Mouse (Mus musculus) kidney, postnatal 14 days (tissue): ENCODE measurements around the gene Pde3a.

Source experiments
- DNase-seq: peaks from one replicate; pipeline ENCODE4 v3.0.0; 2022; ENCODE audit warnings: mixed read lengths

The Pde3a gene

GRCm38 (mm10) chr6:141248691-141249584 is at the start of gene Pde3a:
Pde3a (plus strand) TSS chr6:141249269.
- no peak for DNase-seq

GRCm38 (mm10) chr6:141200173-141200615 is 48.9 kb upstream of the Pde3a start:
- DNase-seq = no peak

GRCm38 (mm10) chr6:141207531-141207930 is 41.5 kb upstream of the Pde3a start:
- no peak for DNase-seq

GRCm38 (mm10) chr6:141208283-141208872 is 40.7 kb upstream of the Pde3a start:
- no peak for DNase-seq

GRCm38 (mm10) chr6:141210021-141210420 is 39.0 kb upstream of the Pde3a start:
- no peak for DNase-seq

- DNase-seq = no peak
These were observed 28.0 kb upstream of the Pde3a start for GRCm38 (mm10) chr6:141221081-141221480.

- DNase-seq = peak; percentile 57
These were observed 22.0 kb upstream of the Pde3a start for GRCm38 (mm10) chr6:141226851-141227657.

- DNase-seq = no peak
These were observed 21.4 kb upstream of the Pde3a start for GRCm38 (mm10) chr6:141227658-141228005.

GRCm38 (mm10) chr6:141232756-141233382 is 16.2 kb upstream of the Pde3a start:
- no peak for DNase-seq

GRCm38 (mm10) chr6:141241809-141242208 is 7.3 kb upstream of the Pde3a start:
- DNase-seq = no peak

GRCm38 (mm10) chr6:141245089-141245488 is 4.0 kb upstream of the Pde3a start:
- DNase-seq = no peak

GRCm38 (mm10) chr6:141246391-141246790 is 2.7 kb upstream of the Pde3a start:
- no peak for DNase-seq

GRCm38 (mm10) chr6:141248081-141248480 is 988 bp upstream of the Pde3a start:
- no peak for DNase-seq

GRCm38 (mm10) chr6:141249585-141250295 is 671 bp downstream of the Pde3a start:
- DNase-seq = peak; percentile 81

GRCm38 (mm10) chr6:141250296-141250629 is 1.2 kb downstream of the Pde3a start:
- DNase-seq = peak; percentile 35

GRCm38 (mm10) chr6:141250984-141251383 is 1.9 kb downstream of the Pde3a start:
- DNase-seq = no peak

GRCm38 (mm10) chr6:141252520-141252919 is 3.5 kb downstream of the Pde3a start:
- DNase-seq = no peak

- DNase-seq = no peak
These were observed 5.9 kb downstream of the Pde3a start for GRCm38 (mm10) chr6:141254956-141255355.

GRCm38 (mm10) chr6:141256896-141257295 is 7.8 kb downstream of the Pde3a start:
- no peak for DNase-seq

- DNase-seq = no peak
These were observed 8.5 kb downstream of the Pde3a start for GRCm38 (mm10) chr6:141257434-141258202.

GRCm38 (mm10) chr6:141265257-141265656 is 16.2 kb downstream of the Pde3a start:
- no peak for DNase-seq
